Mouse (Mus musculus): ENCODE results near the gene Ly6g5c.

The Ly6g5c gene

DNA sequence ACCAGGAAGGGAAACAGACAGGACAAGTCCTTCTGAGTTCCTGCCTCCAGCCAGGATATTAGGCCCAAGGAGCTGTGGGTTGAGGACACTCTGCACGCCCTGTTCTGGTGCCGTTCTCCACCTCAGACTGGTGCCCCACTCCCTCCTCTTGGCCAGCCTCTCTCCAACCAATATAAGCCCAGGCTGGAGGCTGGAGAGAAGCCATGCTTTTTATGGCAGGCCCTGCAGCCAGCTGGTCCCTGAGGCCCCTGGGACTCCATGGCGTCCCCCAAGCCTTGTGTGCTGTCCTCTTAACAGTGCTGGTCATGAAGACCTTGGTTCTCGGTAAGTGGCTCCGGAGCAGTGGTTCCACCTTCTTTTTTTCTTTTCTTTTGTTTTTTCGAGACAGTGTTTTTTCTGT, at the start of gene Ly6g5c:
Gene Ly6g5c, plus strand, starts transcription at position 183 of the 400 bp plus-strand sequence.
- no peak for DNase-seq (ENCODE audit: low spot score)

DNA sequence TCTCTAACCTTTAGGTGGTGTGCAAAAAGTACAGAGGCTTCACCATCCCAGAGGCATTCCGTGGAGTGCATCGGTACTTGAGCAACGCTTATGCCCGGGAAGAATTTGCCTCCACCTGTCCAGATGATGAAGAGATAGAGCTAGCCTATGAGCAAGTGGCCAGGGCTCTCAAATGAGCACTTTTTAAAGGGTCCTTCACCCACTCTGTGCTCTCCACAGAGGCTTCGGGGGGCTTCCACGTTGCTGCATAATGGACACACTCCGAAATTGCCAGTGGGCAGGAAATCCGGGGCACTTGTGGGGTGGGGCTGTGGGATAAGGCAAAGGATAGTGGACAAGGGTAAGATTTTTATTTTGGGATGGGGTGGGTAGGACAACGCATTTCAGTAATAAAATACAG, 49.8 kb upstream of the Ly6g5c start:
- no peak for DNase-seq (ENCODE audit: low spot score)

DNA sequence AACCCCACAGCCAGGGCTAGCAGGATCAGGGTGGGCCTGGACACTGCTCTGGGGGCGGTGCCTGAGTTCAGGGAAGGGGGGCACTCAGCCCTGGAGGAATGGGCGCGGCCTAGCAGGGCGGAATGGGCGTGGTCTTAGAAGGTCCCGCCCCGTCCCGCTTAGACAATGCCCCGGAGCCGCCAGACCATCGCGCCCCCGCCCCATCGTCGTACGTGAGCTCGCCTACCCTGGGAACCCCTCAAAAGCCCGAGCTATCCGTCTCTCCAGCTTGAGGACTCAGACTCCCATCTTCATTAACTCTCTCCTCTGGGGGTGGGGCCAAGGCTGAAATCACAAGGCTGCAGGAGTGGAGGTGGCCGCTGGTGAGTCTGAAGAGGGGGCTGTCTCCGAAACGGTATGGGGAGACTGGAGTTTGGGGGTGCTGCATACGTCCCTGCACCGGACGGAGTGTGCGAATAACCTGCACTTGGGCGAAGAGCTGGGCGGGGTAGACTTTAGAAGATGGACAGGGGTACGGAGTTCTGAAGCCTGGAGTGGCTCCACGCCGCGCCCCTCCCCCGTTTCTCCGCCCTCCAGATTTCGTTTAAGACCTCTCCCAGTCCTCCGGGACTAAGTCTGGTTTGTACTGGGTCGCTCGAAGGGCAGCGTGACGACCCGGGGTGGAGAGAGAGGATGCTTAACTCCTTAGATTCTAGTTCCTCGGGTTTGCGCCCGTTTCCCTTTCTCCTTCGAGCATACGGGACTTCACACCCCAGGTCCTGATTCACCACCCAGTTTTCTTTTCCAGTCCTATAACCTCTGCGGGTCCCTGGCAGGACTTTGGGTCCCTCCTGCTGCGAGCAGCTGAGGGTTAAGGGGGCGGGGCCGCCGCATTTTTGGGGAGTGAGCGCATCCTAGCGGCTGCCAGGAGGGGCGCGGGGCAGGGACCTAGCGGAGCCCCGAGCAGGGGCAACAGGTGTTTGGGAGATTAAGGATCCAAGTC, 48.9 kb upstream of the Ly6g5c start, which contains the start of gene Ddah2:
Gene Ddah2, plus strand, starts transcription at position 125 of the 982 bp plus-strand sequence.
- DNase-seq (ENCODE audit: low spot score), result peak; percentile 97

DNA sequence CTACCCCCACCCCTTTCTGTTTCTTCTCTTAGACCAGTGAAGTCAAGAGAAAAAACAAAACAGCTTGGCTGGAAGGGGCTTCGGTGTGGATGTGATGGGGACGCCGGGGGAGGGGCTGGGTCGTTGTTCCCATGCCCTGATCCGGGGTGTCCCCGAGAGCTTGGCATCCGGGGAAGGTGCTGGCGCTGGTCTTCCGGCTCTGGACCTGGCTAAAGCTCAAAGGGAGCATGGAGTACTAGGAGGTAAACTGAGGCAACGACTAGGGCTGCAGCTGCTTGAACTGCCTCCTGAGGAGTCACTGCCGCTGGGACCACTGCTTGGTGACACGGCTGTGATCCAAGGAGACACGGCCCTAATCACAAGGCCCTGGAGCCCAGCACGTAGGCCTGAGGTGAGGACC, 48.0 kb upstream of the Ly6g5c start:
- DNase-seq (ENCODE audit: low spot score), result no peak

DNA sequence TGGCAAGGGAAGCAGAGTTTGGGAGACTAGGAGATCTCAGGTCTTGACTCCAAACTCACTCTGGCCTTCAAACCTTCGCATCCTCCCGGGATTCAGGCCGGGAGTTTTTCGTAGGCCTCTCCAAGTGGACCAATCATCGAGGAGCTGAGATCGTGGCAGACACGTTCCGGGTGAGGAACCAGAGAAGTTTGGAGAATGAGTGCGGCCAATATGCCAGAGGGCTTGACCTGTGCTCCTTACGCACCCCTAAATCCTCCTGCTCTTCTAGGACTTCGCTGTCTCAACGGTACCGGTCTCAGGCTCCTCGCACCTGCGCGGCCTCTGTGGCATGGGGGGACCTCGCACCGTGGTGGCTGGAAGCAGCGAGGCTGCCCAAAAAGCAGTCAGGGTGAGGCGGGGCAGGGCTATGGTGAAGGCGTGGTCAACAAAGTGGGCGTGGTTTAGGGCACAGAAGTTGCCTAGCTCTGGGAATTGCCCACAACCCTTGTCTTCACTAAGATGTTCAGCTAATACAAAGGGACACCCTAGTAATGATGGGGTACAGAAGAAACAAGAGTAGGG, 47.3 kb upstream of the Ly6g5c start:
- DNase-seq (ENCODE audit: low spot score), result peak; percentile 70

DNA sequence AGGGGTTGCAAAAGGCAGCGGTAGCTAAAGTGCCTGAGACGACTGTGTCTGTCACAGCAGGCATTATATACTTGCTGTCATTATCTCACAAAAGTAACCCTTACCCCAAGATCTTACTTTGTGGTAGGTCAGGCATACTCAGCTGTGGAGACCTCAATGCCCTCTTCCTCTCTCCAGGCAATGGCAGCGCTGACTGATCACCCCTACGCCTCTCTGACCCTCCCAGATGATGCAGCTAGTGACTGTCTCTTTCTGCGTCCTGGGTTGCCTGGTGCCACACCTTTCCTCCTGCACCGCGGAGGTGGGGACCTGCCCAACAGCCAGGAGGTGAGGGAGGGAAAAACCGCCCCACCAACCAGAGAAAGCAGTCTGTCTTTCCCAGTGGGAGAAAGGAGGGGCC, 46.8 kb upstream of the Ly6g5c start:
- DNase-seq (ENCODE audit: low spot score), result no peak

DNA sequence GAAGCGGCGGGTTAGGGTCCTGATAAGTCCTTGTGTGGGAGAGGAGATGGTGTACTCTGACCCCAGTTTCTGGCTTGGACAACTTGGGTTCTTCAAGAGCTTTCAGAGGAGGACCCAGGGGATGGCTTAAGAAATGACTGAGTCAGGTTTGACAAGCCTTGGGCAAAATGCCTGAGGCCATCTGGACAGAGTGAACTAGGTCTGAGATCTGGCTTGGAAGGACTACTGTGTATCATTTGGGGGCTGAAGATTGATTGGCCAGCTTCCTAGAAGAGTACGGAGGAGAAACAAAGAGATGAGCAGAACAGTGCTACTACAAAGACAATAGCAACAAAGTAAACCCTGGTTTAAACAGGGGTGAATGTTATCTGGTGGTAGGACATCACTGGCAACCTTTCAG, 44.6 kb upstream of the Ly6g5c start:
- peak; percentile 67 for DNase-seq (ENCODE audit: low spot score)

DNA sequence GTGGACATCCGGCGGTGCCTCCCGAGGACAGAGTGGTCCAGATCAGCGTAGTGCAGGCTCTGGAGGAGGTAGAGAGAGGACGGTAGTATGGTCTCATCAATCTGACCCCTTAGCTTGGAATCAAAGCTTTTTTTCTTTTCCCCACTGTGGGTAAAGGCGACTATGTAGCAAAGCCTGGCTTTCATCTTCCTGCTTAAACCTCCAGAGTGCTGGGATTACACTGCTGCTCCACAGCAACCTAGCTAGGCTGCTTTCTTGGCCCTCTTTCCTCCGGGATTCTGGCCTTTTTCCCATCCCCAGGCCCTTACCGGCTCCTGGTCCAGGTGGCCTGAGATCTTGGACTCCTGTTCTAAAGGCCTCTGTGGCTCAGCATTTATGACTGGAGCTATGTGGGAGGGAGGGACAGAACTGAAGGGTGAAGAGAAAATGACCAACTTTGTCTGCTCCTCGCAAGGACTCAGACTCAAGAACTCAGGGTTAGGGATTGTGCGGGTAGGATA, 43.7 kb upstream of the Ly6g5c start:
- DNase-seq (ENCODE audit: low spot score), result no peak

DNA sequence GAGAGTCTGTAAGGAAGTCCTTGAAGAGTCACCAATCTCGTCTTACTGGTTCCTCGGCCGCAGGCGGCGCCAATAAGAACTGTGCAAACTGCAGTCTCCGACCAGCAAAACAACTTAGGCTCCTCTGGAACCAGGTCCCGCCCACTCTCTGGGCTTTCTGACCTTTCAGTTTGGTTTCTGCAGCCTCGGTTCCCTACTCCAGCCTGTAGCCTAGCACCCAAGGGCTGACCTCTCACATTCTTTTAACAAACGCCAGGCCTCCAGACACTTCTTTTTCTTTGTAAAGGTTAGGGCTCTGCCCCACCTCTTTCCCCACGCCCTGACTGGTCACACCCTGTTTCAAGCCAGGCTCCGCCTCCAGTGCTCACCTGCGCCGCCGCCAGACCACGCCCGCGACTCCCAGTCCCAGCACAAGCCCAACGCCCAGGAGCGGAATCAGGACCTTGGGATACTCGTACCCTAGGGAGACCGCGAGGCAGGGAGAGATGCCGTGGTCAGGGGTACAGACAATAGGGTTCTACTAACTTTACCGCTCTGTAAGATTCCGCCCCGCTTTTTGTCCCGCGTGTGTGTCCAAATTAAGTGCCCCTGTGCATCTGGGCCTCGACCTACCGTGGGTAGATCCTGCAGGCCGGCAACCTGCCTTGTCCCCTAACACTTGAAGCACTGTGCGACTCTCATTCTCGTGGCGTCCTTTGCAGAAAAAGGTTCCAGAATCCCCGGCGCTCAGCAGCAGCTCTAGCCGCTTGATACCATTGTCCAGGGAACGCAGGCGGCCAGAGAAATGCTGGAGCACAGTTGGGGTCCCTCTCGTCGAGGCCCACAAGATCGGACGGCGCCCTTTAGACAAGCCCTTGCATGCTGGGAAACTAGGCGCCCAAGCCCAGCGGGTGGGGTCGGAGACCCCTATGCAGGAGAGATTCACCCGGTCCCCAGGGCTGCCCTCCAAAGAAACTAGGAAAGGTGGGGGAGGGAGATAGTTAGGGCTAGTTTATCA, 42.8 kb upstream of the Ly6g5c start, which contains the start of gene Ly6g6c:
Gene Ly6g6c, plus strand, starts transcription at position 438 of the 997 bp plus-strand sequence.
- DNase-seq (ENCODE audit: low spot score), result peak; percentile 79

DNA sequence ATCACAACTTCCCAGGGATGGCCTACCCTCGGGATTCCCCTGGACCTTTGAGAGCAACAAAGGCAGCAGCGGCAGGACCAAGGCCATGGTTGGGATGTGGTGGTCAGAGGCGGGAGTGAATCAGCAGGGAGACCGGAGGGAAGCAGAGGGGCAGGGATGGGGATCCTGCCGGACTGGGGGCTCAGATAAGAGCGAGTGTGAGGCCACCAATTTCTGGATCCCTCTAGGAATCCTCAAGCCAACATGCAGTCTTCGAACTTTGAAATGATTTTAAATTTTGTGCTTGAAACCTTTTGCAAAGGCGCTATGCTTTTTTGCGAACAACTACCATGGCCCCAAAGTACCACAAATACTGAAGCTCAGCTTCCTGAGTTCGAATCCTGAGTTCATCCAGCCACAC, 42.0 kb upstream of the Ly6g5c start, which contains the start of gene Mpig6b:
Gene Mpig6b, minus strand, starts transcription at position 101 of the 400 bp plus-strand sequence.
- no peak for DNase-seq (ENCODE audit: low spot score)

DNA sequence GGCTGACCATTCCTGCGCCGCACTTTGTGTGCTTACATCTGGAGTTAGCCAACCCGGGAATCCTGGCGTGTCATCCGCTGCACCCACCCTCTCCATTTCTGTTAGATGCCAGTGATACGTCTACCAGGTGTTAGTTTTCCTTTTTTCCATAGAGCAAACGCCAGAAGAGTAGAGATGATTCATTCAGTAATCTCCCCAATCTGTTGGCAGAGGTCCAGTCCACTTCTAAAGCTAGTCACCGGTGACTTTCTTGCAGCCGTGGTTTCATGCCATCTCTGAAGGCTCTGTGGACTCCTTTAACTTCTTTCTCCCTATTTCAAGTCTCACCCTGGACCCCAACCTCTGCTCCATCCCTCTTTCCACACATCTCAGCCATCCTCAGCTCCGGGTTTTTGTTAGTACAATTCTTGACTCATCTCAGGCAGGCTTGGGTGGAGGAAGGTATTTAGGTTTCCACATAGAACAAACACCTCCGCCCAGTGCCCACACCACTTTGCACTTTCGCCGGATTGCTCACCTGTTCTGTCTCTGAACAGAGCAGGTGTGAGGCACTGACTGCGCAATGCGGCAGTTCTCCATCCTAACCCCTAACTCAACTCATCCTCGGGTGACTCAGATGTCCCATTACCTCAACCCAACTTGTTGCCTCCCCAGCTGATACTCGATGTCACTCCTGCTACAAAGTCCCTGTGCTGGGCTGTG, 39.7 kb upstream of the Ly6g5c start:
- no peak for DNase-seq (ENCODE audit: low spot score)

DNA sequence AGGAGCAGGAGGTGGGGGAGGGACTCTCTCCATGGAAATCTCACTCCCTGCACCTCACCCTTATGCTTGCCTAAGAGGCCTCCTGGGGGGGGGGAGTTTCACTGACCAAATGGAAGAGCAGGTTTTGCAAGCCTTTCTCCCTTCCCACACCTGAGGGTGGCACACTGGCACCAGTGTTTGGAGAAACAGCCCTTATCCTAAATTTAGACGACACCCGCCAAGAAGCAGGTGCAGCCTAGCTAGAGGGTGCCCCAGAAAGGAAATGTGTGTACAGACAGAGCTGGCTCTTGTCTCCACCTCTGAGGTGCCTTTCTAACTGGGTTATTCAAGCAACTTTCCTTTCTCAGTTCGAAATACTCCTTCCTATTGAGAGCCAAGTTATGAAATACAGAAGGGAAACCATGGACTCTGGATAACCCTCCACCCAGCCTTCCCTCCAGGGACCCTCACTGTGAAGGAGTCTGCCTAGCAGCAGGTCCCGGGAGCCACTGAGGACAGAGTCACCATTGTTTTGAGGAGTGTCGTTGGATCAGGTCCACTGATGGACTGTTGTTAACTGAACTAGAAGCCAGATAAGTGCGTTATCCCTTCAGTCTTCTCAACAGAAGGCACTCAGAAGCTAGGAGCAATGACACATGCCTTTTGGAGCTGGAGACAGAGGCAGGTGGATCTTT, 37.4 kb upstream of the Ly6g5c start:
- no peak for DNase-seq (ENCODE audit: low spot score)

DNA sequence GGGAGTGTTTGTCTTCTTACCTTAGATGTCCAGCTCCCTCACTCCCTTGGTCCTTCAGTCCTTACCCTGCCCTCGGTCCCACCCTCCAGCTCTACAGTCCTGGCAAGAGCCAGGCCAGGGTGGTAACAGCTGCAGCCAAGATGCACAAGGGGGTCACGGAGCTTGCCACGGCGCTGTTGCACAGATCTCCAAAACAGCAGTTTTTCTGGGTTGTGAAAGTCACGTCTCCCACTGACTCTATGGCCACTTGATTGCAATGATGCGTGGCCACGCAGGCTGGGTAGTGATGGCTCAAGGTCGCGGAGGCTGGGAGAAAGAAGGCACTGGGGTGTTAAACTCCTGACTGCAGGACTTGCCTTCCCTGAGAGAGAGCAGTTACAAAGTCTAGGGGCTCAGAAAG, 36.6 kb upstream of the Ly6g5c start:
- no peak for DNase-seq (ENCODE audit: low spot score)

DNA sequence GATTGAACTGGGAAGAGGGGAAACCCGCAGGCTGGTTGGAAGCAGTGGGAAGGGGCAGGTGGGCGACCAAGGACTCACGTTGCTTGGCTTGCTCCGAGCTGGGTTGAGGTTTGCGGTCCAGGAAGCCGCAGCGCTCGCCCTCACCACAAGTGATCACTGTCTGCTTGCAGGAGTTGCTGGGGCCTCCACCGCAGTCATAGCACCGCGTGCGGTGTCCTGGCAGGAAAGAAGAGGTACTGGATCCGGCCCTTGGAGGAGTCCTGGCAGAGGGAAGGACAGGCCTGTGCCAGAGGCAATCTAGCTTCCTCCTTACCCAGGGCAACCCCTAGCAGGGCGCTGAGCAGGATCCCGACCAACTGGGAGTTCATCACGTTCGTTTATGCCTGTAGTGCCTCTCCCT, 34.0 kb upstream of the Ly6g5c start:
- no peak for DNase-seq (ENCODE audit: low spot score)

DNA sequence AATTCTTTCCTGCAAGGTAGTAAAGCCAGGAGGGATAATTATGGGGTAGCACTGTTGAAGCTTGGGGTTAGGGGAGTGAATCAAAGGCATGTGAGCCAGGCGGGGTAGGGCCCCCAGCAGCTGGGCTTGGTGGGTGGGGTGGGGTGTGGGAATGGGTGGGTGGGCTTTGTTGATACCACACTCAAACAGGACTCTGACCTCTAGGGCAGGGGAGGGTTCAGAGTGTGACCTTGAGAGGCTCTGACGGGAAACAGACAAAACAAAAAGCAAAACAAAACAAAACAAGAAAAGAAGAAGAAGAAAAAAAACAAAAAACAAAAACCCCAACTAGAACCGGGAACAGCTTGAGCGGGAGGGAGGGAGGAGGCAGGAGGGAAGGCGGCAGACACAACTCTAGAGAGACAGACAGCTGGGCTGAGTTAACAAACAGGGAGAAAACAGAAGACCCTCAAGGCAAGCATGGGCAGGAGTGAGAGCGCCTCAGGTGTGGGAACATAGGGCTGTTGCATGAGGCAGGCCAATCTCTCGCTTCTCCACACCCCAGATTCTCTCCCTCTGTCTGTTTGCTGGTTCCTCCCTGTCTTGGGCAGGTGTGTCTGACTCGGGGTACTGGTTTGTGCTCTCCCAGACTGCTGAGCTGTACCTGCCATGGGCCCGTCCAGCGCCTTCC, 31.4 kb upstream of the Ly6g5c start, which contains the start of gene Ly6g6e:
Gene Ly6g6e, plus strand, starts transcription at position 396 of the 670 bp plus-strand sequence.
- DNase-seq (ENCODE audit: low spot score), result no peak

DNA sequence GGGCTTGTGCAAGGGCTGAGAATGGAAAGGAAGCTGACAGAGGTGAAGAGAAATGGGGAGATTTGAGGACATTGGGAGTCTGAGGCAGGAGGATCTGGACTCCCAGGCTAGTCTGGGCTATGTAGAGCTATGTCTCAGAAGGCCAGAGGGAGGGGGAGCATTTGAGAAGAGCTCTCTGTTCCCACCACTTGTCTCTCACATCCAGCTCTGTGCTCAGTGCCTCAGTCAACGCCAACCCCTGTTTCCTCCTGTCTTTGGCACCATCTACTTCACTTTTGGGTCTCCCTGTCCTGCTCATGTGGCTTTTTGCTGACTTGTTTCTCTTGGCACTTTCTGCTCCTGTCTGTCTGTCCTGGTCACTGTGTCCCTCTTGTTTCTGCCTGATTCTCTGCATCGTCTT, 30.8 kb upstream of the Ly6g5c start:
- DNase-seq (ENCODE audit: low spot score), result no peak

DNA sequence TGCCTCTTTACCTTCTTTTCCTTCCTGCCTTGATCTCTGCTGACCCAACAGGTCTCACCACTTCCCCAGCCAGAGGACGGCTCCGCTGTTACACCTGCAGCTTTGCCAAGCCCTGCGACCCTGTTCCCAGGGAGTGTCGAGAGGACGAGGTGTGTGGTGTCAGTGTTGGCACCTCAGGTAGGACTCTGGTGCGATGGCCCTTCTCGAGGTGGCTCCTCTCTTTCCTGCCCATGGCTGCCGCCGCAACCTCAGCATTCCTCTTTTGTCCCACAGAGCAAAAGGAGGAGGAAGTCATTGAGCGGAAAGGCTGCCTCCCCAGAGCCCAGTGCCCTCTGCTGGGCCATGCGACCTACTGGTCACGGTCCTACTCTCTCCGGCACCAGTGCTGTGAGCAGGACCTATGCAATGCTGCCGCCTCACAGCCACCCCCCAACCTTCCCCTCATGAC, 30.3 kb upstream of the Ly6g5c start, which contains the start of gene Ly6g6d:
Gene Ly6g6d, minus strand, starts transcription at position 280 of the 448 bp plus-strand sequence.
- no peak for DNase-seq (ENCODE audit: low spot score)

DNA sequence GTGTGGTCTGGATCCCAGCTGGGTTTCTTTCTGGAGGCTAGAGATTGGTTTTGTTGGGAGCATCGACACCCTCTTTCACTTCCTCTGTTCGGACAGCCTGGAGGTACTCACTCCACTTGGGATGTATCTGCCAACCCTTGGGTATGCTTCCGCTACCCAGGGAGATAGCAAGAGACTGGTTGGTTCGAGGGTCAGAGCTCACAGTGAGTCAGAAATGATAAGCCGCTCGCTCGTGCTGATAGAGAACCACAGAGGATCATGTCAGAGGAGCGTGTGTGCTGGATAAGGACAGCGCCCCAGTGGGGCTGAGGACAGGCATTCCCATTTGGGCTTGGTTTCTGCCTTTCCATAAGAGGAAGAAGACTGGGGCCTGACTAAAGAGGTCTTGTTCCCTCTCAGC, 28.3 kb upstream of the Ly6g5c start:
- DNase-seq (ENCODE audit: low spot score), result no peak

DNA sequence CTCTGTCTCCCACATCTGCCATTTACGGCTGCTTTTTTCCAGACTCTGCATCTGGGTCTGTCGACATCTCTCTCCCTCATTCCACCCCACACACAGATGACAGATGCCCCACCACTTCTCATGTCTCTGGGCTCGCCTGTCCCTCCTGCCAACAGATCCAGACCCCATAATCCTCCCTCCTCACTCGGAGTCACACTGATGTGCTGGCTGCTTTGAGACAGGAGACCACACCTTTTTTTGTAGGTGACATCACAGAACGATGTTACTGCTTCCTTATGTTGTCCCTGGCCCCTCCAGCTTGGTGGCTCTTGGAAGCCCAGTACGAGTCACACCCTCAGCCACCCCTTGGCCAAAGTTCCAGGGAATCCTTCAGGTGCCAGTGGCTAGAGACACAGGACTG, 27.8 kb upstream of the Ly6g5c start:
- no peak for DNase-seq (ENCODE audit: low spot score)

DNA sequence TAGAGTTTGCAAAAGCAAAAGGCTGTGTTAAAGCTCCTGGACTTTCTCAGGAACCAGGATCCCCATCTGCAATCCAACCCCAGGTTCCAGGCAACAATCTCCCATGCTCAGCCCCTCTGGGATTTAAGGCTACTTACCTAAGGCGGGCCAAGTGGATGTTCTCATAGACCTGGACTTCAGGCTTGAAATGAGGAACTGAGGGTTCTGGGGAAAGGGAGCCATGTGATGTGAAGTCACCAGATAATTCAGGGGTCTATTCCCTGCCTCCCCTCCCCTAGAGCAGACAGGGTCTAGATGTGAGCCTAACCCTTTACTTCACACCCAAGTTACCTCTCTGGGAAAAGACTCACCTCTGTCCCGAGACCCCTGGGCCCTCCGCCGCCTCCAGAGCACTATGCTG, 27.4 kb upstream of the Ly6g5c start:
- DNase-seq (ENCODE audit: low spot score), result no peak

Data from testis, postnatal 10 days (tissue).